Mouse (Mus musculus) spleen, adult 2 months (tissue): ENCODE results near the gene Gngt1. TPM values are rescaled to one million over a fixed set of nuclear protein-coding genes. Genes with fewer than 3 reads are reported as not detected.

Experiments
- DNase-seq, 2 experiments: peaks; one replicate each; pipeline versions ENCODE4 v3.0.0 to v3.0.0-alpha.2; 2012 to 2021; ENCODE audit warnings: low spot score in 2 of 2, low read depth in 1 of 2
- H3K27ac ChIP-seq: fragments of 200-500 bp; 2 replicates; pipeline ENCODE4 v1.5.1; 2012; ENCODE audit warnings: low read length, inconsistent platforms; ENCODE audit not compliant: insufficient read depth
- H3K27me3 ChIP-seq: fragments of 200-500 bp; 2 replicates; pipeline ENCODE4 v1.6.1; 2012; ENCODE audit warnings: mild to moderate bottlenecking, moderate library complexity, low read length, inconsistent platforms; ENCODE audit not compliant: control insufficient read depth, insufficient read depth
- H3K36me3 ChIP-seq: fragments of 200-500 bp; 2 replicates; pipeline ENCODE4 v1.6.1; 2012; ENCODE audit warnings: mild to moderate bottlenecking, low read length, inconsistent platforms; ENCODE audit not compliant: control insufficient read depth, insufficient read depth
- H3K4me1 ChIP-seq: fragments of 200-500 bp; 2 replicates; pipeline ENCODE4 v1.6.1; 2011; ENCODE audit warnings: inconsistent platforms; ENCODE audit not compliant: control insufficient read depth, insufficient read depth, insufficient read length
- H3K4me3 ChIP-seq: fragments of 200-500 bp; 2 replicates; pipeline ENCODE4 v1.5.1; 2011; ENCODE audit warnings: mild to moderate bottlenecking, inconsistent platforms; ENCODE audit not compliant: insufficient read depth, insufficient read length; ENCODE audit errors: extremely low read depth
- CTCF ChIP-seq: fragments of 200-500 bp; IDR thresholded peaks from 2 replicates; pipeline ENCODE4 v1.5.1; 2011; ENCODE audit warnings: mild to moderate bottlenecking, inconsistent platforms; ENCODE audit not compliant: insufficient read depth, insufficient read length, insufficient replicate concordance; ENCODE audit errors: extremely low read depth
- POLR2A ChIP-seq: fragments of 200-500 bp; IDR thresholded peaks from 2 replicates; pipeline ENCODE4 v1.6.1; 2011; ENCODE audit warnings: low read depth, low read length, inconsistent platforms
- WGBS: fragments of 180-500 bp; shearing (Covaris S2); methylation state at CpG from one replicate; pipeline ENCODE4 v1.1.7; 2018; 5-methylcytosine and 5-hydroxymethylcytosine counted together
- polyA plus RNA-seq: library from polyadenylated mRNA; depleted of rRNA; stranded (reverse); fragments of >200 nt; gene quantifications from 2 replicates; pipeline ENCODE4 v1.2.3, GENCODE M21; 2012

Gene Gngt1
- polyA plus RNA-seq, 1 experiment: not detected

GRCm38 (mm10) chr6:3998089-3998488 lies 4.5 kb downstream of the Gngt1 start:
- Histone ChIP-seq H3K4me1 (no peaks in the 10 kb centered on the region), H3K27ac (no peak overlapping the region), H3K4me3 (no peak overlapping the region), H3K27me3 (no peaks in the 10 kb centered on the region), H3K36me3 (no peaks in the 10 kb centered on the region)
- TF ChIP-seq POLR2A: no peak
- no peak for TF ChIP-seq CTCF
- DNase-seq: no peak
- WGBS: 75% methylated on average over 4 of the region's 4 CpGs

GRCm38 (mm10) chr6:3999296-3999695 lies 5.7 kb downstream of the Gngt1 start:
- H3K27ac ChIP-seq: no peak overlapping the region
- TF ChIP-seq CTCF (no peak), POLR2A (no peak)
- no peaks in the 10 kb centered on the region for H3K4me1 ChIP-seq
- WGBS: 83% methylated on average over 6 of the region's 6 CpGs
- no peaks in the 10 kb centered on the region for H3K36me3 ChIP-seq
- H3K27me3 ChIP-seq: no peaks in the 10 kb centered on the region
- DNase-seq: no peak
- H3K4me3 ChIP-seq: no peak overlapping the region

GRCm38 (mm10) chr6:4000716-4001115 lies 7.1 kb downstream of the Gngt1 start:
- no peaks in the 10 kb centered on the region for H3K27me3 ChIP-seq
- H3K27ac ChIP-seq: no peak overlapping the region
- H3K4me1 ChIP-seq: no peaks in the 10 kb centered on the region
- H3K36me3 ChIP-seq: no peaks in the 10 kb centered on the region
- no peak overlapping the region for H3K4me3 ChIP-seq
- TF ChIP-seq CTCF (no peak), POLR2A (no peak)
- DNase-seq: no peak
- WGBS: 71% methylated on average over 3 of the region's 3 CpGs

GRCm38 (mm10) chr6:4003445-4003844 lies 9.9 kb downstream of the Gngt1 start:
- no peak for TF ChIP-seq POLR2A
- no peak for TF ChIP-seq CTCF
- H3K4me3 ChIP-seq: no peak overlapping the region
- WGBS: 9% methylated on average over 4 of the region's 4 CpGs
- no peak for DNase-seq
- no peaks in the 10 kb centered on the region for H3K27me3 ChIP-seq
- no peak overlapping the region; the same call in 1 of the 2 replicates for H3K27ac ChIP-seq
- no peaks in the 10 kb centered on the region for H3K36me3 ChIP-seq
- no peaks in the 10 kb centered on the region for H3K4me1 ChIP-seq

GRCm38 (mm10) chr6:4003890-4004306 lies 10.3 kb downstream of the Gngt1 start, which contains the start of gene Gng11:
Gene Gng11, plus strand, starts transcription at chr6:4003904.
- Histone ChIP-seq H3K4me3 (peak within 1 kb of the TSS; percentile 43; the same call in 1 of the 2 replicates), H3K27ac (peak within 1 kb of the TSS; percentile 70), H3K27me3 (no peaks in the 10 kb centered on the region), H3K36me3 (no peaks in the 10 kb centered on the region), H3K4me1 (no peaks in the 10 kb centered on the region)
- WGBS: 6% methylated on average over 19 of the region's 19 CpGs
- no peak for DNase-seq
- TF ChIP-seq POLR2A (no peak; the same call in 1 of the 2 replicates), CTCF (no peak)

GRCm38 (mm10) chr6:4004808-4005207 lies 11.2 kb downstream of the Gngt1 start:
- TF ChIP-seq CTCF (no peak), POLR2A (no peak)
- H3K36me3 ChIP-seq: no peaks in the 10 kb centered on the region

GRCm38 (mm10) chr6:4008501-4009040 lies 15.0 kb downstream of the Gngt1 start:
- DNase-seq: no peak
- H3K4me3 ChIP-seq: no peak overlapping the region
- no peak overlapping the region for H3K27ac ChIP-seq
- H3K27me3 ChIP-seq: no peaks in the 10 kb centered on the region
- no peaks in the 10 kb centered on the region for H3K36me3 ChIP-seq
- TF ChIP-seq CTCF (no peak), POLR2A (no peak)
- WGBS: 81% methylated on average over 2 of the region's 2 CpGs
- H3K4me1 ChIP-seq: no peaks in the 10 kb centered on the region

More at GRCm38 (mm10) chr6:4004808-4005207, 11.2 kb downstream of the Gngt1 start:
- no peak overlapping the region for H3K4me3 ChIP-seq
- no peaks in the 10 kb centered on the region for H3K4me1 ChIP-seq
- WGBS: 59% methylated on average over 2 of the region's 2 CpGs
- no peak for DNase-seq
- H3K27me3 ChIP-seq: no peaks in the 10 kb centered on the region
- H3K27ac ChIP-seq: no peak overlapping the region
